Mouse (Mus musculus): ENCODE results near the gene Ifnb1. TPM values are rescaled to one million over a fixed set of nuclear protein-coding genes. Genes with fewer than 3 reads are reported as not detected.

Ifnb1 gene
- polyA plus RNA-seq, 1 experiment = not detected

- WGBS = 12% methylated on average over 4 of the region's 4 CpGs
- no peak overlapping the region for H3K4me3 ChIP-seq (replicated peaks; ENCODE audit: extremely low read depth, low read depth, low read length)
- DNase-seq = peak; percentile 36
- H3K4me1 ChIP-seq (ENCODE audit: control insufficient read depth, insufficient read depth, low read length) = peaks cover 12% of the 10 kb centered on the region
- TF ChIP-seq CTCF (IDR thresholded peaks at IDR 0.05; ENCODE audit: insufficient read depth, low read length) (peak; percentile 82), POLR2A (IDR thresholded peaks at IDR 0.05; ENCODE audit: borderline replicate concordance, extremely low read depth, low read depth, low read length) (no peak)
Observed at GRCm38 (mm10) chr4:88514403-88514802, 8.2 kb downstream of the Ifnb1 start.

DNA sequence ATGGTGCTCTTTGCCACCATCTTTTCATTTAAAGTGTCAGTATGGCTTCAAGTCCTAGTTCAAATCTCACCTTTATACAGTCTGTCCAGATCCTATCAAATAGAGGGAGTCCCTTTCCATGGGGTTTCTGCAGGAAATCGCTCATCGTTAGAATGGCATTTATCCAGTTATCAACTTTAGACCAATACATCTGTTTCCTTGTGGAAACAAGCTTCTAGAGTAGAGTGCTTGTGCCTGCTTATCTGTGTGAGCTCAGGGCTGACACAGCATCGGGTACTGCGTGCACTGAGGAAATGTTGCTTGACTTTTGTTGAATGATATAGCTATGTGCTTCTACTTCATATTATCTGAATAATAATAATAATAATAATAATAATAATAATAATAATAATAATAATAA, 8.8 kb downstream of the Ifnb1 start:
- TF ChIP-seq CTCF (IDR thresholded peaks at IDR 0.05; ENCODE audit: insufficient read depth, low read length) (no peak), POLR2A (IDR thresholded peaks at IDR 0.05; ENCODE audit: borderline replicate concordance, extremely low read depth, low read depth, low read length) (no peak)
- 87% methylated on average over 4 of the region's 4 CpGs for WGBS
- Histone ChIP-seq H3K4me3 (replicated peaks; ENCODE audit: extremely low read depth, low read depth, low read length) (no peak overlapping the region), H3K4me1 (ENCODE audit: control insufficient read depth, insufficient read depth, low read length) (peaks cover 12% of the 10 kb centered on the region)
- no peak for DNase-seq

DNA sequence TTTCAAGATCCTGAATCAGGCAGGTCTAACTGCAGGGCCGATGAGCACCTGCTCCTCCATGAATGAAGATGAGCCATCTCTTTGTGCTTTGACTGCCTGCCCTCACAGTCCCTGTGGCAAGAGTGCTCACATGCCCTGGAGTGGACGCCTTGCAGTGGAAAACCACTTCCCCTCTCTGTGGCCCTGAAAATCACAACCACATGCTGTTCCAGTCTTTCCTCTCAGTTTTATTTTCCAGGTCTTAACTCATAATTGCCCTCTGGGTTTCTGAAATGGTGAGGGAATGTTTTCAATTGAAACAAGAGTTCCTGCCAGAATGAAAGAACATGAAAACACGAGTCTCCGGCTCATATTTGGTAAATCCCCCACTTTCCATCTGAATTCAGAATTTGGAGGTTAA, 18.8 kb downstream of the Ifnb1 start:
- no peaks in the 10 kb centered on the region for H3K4me1 ChIP-seq (ENCODE audit: control insufficient read depth, insufficient read depth, low read length)
- H3K4me3 ChIP-seq (replicated peaks; ENCODE audit: extremely low read depth, low read depth, low read length) = no peak overlapping the region
- no peak for TF ChIP-seq POLR2A (IDR thresholded peaks at IDR 0.05; ENCODE audit: borderline replicate concordance, extremely low read depth, low read depth, low read length)
- TF ChIP-seq CTCF (IDR thresholded peaks at IDR 0.05; ENCODE audit: insufficient read depth, low read length) = no peak
- 68% methylated on average over 4 of the region's 4 CpGs for WGBS
- DNase-seq = no peak

DNA sequence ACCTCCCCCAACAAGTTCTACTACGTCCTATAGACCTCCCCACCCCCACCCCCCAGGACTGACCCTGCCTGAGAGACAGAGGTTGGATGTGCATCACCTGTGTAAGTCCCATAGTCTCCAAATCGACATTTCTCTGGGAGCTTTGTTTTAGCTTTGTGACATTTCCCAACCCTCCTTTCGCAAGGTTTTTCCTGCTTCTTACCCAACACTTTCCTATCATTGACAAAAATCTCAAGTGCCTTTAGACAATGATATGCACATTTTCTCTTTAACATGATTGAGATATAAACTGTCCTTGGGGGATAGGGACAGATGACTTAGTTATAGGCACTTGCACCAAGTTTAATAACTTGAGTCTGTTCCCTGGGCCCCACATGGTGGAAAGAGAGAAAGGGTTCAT, 21.3 kb downstream of the Ifnb1 start:
- peaks cover 3% of the 10 kb centered on the region; the same call in 1 of the 2 replicates for H3K4me1 ChIP-seq (ENCODE audit: control insufficient read depth, insufficient read depth, low read length)
- no peak overlapping the region for H3K4me3 ChIP-seq (replicated peaks; ENCODE audit: extremely low read depth, low read depth, low read length)
- DNase-seq = no peak
- WGBS = 84% methylated on average over 3 of the region's 3 CpGs
- TF ChIP-seq POLR2A (IDR thresholded peaks at IDR 0.05; ENCODE audit: borderline replicate concordance, extremely low read depth, low read depth, low read length) (no peak), CTCF (IDR thresholded peaks at IDR 0.05; ENCODE audit: insufficient read depth, low read length) (no peak)

DNA sequence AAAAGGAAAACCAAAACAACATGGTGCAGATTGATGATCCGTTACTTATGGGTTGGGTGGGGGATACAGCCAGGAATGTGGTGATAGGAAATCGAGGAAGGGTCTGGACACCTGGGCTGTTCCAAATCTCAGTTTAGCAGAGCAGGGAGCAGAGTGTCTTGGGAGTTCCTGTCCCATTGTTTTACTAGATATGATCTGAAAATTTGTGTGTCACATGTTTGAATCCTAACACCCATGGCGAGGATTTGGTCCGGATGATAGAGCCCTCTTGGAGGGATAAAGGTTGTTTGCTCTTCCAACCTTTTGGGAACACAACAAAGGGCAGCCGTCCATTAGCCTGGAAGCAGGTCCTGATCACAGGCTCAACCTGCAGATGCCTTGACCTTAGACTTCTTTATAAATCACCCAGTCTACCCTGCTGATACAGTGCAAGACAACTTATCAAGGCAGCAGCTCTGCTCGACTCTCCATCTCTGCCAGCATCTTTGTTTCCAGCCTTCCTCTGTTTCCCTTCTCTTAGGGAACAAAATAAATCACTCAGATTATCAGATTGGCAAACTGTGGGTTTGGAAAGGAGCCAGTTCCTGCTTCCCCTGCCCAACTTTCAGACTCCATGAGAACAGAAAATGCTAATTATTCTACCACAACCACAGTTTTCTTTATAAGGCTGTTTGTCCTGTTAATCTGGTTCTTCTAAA, 26.1 kb downstream of the Ifnb1 start:
- 40% methylated on average over 6 of the region's 6 CpGs for WGBS
- TF ChIP-seq POLR2A (IDR thresholded peaks at IDR 0.05; ENCODE audit: borderline replicate concordance, extremely low read depth, low read depth, low read length) = no peak
- H3K4me1 ChIP-seq (ENCODE audit: control insufficient read depth, insufficient read depth, low read length) = peaks cover 3% of the 10 kb centered on the region; the same call in 1 of the 2 replicates
- no peak overlapping the region for H3K4me3 ChIP-seq (replicated peaks; ENCODE audit: extremely low read depth, low read depth, low read length)
- no peak for DNase-seq

DNA sequence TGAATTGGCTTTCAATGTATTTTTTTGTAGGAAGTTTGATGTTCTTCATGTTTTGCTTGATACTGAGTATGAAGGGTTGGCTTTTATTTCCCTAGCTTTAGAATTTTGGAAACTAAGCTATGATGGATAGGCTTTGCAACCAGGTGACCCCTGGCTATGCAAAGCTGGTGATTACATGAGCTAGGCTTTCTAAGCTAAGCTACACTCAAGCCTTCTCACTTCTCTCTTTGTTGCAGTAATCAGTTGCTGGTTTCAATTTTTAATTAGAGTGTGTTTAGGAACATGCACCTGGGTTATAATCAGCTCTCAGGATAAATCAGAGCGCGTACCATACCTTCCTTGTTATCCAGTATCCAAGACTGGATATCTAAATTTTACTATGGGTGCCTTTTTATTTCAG, 33.0 kb downstream of the Ifnb1 start:
- H3K4me1 ChIP-seq (ENCODE audit: control insufficient read depth, insufficient read depth, low read length) = no peaks in the 10 kb centered on the region
- no peak for DNase-seq
- no peak overlapping the region for H3K4me3 ChIP-seq (replicated peaks; ENCODE audit: extremely low read depth, low read depth, low read length)
- WGBS = 97% methylated on average over 2 of the region's 2 CpGs
- no peak for TF ChIP-seq CTCF (IDR thresholded peaks at IDR 0.05; ENCODE audit: insufficient read depth, low read length)
- TF ChIP-seq POLR2A (IDR thresholded peaks at IDR 0.05; ENCODE audit: borderline replicate concordance, extremely low read depth, low read depth, low read length) = no peak

DNA sequence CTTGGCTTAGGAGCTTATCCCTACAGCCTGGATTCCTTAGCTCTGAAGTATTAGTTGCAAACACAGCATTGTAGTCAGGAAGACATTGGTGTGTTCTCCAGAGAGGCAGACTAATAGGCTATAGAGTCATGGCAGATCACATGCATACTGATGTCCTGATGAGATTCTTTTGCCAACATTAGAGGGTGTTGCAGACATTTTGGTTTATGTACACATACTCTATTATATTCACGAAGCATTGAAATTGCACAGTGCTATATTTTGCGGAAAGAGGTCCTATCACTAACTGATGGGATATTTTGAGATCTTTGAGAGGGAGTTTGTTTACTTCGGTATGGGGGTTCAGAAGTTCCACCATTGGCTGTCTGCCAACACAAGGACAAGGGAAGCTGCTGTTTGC, 34.5 kb downstream of the Ifnb1 start:
- no peak for TF ChIP-seq CTCF (IDR thresholded peaks at IDR 0.05; ENCODE audit: insufficient read depth, low read length)
- no peak for TF ChIP-seq POLR2A (IDR thresholded peaks at IDR 0.05; ENCODE audit: borderline replicate concordance, extremely low read depth, low read depth, low read length)
- Histone ChIP-seq H3K4me1 (ENCODE audit: control insufficient read depth, insufficient read depth, low read length) (no peaks in the 10 kb centered on the region), H3K4me3 (replicated peaks; ENCODE audit: extremely low read depth, low read depth, low read length) (no peak overlapping the region)
- WGBS = 42% methylated on average over 3 of the region's 3 CpGs
- DNase-seq = no peak

- WGBS = 70% methylated on average over 6 of the region's 6 CpGs
- no peak for TF ChIP-seq CTCF (IDR thresholded peaks at IDR 0.05; ENCODE audit: insufficient read depth, low read length)
- DNase-seq = no peak
- H3K4me3 ChIP-seq (replicated peaks; ENCODE audit: extremely low read depth, low read depth, low read length) = no peak overlapping the region
- H3K4me1 ChIP-seq (ENCODE audit: control insufficient read depth, insufficient read depth, low read length) = no peaks in the 10 kb centered on the region; the same call in 1 of the 2 replicates
Observed at GRCm38 (mm10) chr4:88480130-88480529, 42.4 kb downstream of the Ifnb1 start.

DNA sequence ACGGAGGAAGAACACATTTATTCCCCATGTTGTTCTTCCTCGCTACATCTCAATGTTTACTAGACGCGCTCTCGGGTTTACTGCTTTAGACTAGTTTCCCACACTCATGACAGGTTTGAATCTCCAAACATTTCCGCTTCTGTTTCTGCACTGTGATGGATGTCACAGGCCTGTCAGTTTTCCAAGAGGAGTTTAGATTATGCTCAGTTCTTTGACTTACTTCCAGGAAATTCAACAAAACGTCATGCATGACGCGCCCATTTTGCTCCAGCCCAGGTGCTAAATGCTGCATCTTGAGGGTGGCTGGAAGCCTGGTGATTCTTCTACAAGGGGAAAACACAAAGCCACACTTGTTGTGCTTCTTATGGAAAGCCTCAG, 43.8 kb downstream of the Ifnb1 start:
- Histone ChIP-seq H3K4me3 (replicated peaks; ENCODE audit: extremely low read depth, low read depth, low read length) (no peak overlapping the region), H3K4me1 (ENCODE audit: control insufficient read depth, insufficient read depth, low read length) (no peaks in the 10 kb centered on the region; the same call in 1 of the 2 replicates)
- no peak for TF ChIP-seq POLR2A (IDR thresholded peaks at IDR 0.05; ENCODE audit: borderline replicate concordance, extremely low read depth, low read depth, low read length)
- 46% methylated on average over 9 of the region's 9 CpGs for WGBS
- no peak for DNase-seq

DNA sequence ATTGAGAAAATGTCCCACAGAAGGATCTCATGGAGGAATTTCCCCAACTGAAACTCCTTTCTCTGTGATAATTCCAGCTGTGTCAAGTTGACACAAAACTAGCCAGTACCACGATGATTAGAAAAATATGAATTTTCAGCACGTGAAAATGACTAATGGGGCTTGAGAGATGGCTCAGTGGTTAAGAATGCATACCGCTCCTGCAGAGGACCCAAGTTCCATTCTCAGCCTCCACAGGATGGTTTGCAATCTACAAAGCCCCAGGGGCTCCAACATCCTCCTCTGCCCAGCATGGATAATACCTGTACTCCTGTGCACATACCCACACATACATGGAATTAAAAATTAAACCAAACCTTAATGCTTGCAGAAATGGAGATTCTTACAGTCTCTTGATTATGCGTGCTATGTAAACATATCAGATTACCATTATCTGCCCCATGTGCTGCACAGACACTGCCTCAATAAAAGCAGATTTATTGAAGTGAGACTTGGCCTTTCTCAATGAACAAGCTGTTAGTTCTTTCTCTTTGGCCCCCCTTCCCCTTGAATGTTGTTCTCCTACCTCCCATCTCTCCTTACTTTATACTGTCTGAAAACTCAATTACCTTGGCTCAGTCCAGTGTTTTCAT, 44.3 kb downstream of the Ifnb1 start:
- no peaks in the 10 kb centered on the region; the same call in 1 of the 2 replicates for H3K4me1 ChIP-seq (ENCODE audit: control insufficient read depth, insufficient read depth, low read length)
- DNase-seq = no peak
- no peak overlapping the region for H3K4me3 ChIP-seq (replicated peaks; ENCODE audit: extremely low read depth, low read depth, low read length)
- TF ChIP-seq CTCF (IDR thresholded peaks at IDR 0.05; ENCODE audit: insufficient read depth, low read length) = no peak
- TF ChIP-seq POLR2A (IDR thresholded peaks at IDR 0.05; ENCODE audit: borderline replicate concordance, extremely low read depth, low read depth, low read length) = no peak
- WGBS = 71% methylated on average over 4 of the region's 4 CpGs

All from lung, adult 2 months (tissue).